Mouse (Mus musculus) CH12F3 (cell line): ENCODE results near the gene Snapc4.

Source experiments
- in situ Hi-C: fragments of 300-500 bp; cut with MboI; formaldehyde crosslinking; loops from 2 replicates; pipeline ENCODE4 v1.14.3; 2020; ENCODE audit warnings: low sequenced_read_pairs

Snapc4 gene

GRCm38 (mm10) chr2:26342044-26342443 lies 38.4 kb downstream of the Snapc4 start:
- in situ Hi-C loops, result no loop called here

GRCm38 (mm10) chr2:26341510-26341981 lies 38.9 kb downstream of the Snapc4 start:
- in situ Hi-C loops, result no loop called here

- in situ Hi-C loops, result no loop called here
Measured at GRCm38 (mm10) chr2:26339204-26339551, 41.3 kb downstream of the Snapc4 start.

DNA sequence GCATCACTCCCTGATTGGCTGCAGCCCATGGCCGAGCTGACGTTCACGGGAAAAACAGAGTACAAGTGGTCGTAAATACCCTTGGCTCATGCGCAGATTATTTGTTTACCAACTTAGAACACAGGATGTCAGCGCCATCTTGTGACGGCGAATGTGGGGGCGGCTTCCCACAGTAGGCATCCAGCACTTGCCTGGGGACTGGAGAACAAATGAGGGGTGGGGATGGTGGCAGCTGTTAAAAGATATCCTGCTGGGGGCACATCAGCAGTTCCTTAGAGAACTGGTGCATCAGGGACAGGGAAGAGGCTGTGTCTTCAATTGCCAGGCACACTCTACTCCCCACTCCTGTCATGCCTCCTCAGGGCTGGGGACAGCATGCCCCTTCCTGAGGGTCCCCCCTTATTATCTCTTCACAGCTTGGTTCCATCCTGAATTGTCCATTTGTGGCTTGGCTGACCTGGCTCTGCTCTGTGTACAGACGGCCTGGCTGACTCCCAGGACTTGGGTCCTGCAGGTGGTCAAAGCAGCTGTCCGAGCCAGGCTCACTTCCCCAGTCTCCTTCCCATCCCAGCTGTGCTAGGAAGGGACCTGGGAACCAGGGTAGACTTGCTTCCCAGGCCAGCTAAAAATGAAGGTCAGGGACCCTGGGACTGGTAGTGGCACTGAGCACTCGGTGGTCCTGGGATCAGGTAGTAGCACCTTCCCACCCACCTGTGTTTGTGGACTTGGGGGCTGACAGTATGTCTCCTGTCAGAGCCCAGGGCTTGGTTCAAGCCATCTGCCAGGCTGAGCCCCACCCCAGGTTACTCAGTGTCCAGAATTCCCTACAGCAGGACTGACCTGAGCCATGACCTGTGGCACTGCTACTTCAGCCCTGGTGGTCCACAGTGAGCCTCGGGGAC lies 41.9 kb downstream of the Snapc4 start:
- in situ Hi-C loops, result no loop called here

GRCm38 (mm10) chr2:26330702-26331101 lies 49.8 kb downstream of the Snapc4 start:
- in situ Hi-C loops, result no loop called here

- in situ Hi-C loops, result no loop called here
Measured at GRCm38 (mm10) chr2:26330056-26330468, 50.4 kb downstream of the Snapc4 start.

GRCm38 (mm10) chr2:26329402-26329801 lies 51.1 kb downstream of the Snapc4 start:
- in situ Hi-C loops, result loop anchor here (10.0 kb wide), 1 partner anchor 235 kb away; no protein-coding TSS in a partner anchor

DNA sequence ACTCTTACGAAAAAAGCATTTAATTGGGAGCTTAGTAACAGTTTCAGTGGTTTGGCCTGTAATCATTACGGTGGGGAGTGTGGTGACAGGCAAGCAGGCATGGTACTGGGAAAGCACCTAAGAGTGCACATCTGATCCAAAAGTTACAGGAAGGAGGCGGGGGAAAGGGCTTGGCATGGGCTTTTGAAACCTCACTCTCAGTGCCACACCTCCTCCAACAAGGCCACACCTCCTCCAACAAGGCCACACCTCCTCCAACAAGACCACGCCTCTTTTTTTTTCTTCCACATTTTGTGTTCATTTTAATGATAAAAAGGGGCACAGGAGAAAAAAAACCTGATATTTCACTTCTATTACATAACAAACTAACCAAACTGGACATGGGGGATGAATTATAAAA lies 52.6 kb downstream of the Snapc4 start:
- in situ Hi-C loops, result loop anchor here (10.0 kb wide), 1 partner anchor 237 kb away; no protein-coding TSS in a partner anchor

GRCm38 (mm10) chr2:26325386-26326181 lies 54.9 kb downstream of the Snapc4 start:
- in situ Hi-C loops, result loop anchor here (10.0 kb wide), 1 partner anchor 239 kb away; no protein-coding TSS in a partner anchor

- in situ Hi-C loops, result loop anchor here (10.0 kb wide), 1 partner anchor 240 kb away; no protein-coding TSS in a partner anchor
Measured at GRCm38 (mm10) chr2:26324917-26325316, 55.5 kb downstream of the Snapc4 start.

DNA sequence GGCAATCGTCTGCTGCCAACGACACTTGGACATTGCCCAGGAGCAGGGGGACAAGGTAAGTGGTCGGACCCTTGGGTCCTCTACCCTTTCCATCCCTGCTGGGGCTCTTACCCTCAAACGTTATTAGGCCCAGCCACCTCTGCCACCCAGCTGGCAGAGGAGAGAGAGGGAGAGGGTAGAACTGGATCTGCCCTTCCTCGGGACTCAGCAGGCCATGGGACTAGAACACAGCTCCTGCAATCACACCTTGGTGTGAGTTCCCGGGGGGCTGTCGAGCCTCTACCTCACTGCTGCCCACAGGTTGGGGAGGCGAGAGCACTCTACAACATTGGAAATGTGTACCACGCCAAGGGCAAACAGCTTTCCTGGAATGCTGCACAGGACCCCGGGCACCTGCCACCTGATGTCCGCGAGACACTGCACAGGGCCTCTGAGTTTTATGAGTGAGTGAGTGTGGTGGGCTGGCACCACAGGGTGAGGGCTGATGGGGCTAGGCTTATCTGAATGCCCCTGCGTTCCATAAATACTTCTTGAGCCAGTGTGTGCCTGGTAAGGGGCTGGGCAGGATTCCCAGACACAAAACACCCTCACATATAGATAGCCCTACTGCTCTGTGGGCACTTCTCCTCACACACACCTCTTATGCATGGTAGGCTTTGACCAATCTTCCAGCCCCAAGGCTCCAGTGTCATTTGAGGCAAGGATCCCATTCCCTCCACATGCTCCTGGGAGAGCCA lies 56.7 kb downstream of the Snapc4 start:
- in situ Hi-C loops, result loop anchor here (10.0 kb wide), 1 partner anchor 241 kb away; no protein-coding TSS in a partner anchor

DNA sequence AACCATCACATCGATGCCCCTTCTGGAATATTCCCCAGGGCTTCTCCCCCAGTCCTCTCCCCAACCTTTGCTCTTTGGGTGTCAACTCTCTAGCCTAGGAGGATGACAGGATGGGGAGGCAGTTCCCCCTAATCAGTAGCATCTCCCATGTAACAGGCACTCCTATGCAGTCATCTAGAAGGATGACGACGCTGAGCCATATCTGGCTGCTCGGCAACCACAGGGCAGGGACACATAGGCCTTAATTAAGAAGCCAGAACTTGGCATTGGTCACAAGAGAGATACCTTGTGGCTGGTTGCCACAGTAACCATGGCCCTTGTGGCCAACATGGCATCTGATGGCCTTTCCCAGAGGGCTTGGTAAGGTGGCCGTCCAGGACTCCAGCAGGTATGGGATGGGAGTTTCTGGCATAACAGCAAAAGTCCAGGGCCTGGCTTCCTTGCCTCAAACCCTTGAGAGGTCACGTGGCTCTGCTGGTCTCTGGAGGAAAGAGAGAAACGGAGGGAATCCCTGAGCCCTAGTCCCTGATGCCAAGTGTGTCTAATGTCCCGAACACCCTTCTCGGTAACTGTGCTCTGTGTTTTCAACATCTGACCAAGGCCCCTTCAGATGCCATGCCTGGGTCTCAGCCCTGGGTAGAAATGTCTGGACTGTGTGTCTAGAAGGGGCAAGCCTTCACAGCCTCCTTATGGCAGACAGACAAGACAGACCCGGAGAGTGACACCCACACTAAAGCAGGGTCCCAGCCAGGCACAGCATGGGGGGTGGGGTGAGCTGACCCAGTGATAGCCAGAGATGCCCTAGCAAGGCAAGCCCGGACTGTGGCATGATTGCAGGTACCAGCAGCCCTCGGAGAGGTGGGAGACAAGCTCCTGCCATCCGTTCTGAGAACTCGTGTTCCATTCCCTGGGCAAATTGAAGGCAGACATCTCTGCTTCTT lies 59.9 kb downstream of the Snapc4 start:
- in situ Hi-C loops, result loop anchor here (10.0 kb wide), 1 partner anchor 244 kb away; no protein-coding TSS in a partner anchor

DNA sequence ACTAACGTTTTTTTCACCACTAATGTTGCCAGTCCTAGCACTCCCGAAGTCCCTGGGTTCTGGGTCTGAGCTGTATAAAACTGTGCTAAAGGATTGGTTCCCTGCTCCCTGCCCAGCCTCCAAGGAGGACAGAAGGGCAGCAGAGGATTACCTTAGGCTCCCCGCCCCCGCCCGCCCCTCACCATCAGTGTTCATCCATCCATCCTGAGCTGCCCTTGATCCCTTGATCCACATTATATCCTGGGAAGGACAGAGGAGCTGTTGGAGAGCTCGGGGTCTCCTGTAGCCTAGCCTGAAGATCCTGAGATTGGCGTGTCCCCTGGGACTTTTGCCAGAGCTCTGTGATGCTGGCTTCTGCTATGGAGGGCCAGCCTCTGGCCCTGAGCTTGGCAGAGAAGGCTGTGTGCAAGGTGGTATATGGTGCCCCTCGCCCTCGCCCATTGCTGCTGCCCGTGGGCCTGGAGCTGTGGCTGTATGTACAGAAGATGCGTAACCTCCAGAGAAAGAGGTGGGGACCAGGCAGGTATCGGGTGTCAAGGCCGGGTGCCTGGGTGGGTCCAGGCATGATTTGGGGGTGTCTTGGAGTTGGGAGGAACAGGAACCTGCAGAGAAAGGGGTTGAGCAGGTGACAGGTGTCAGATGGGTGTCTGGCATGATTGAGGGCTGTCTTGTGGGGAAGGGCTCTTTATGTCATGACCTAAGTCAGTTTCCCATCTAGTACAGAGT lies 60.8 kb downstream of the Snapc4 start:
- in situ Hi-C loops, result loop anchor here (10.0 kb wide), 1 partner anchor 245 kb away; no protein-coding TSS in a partner anchor

DNA sequence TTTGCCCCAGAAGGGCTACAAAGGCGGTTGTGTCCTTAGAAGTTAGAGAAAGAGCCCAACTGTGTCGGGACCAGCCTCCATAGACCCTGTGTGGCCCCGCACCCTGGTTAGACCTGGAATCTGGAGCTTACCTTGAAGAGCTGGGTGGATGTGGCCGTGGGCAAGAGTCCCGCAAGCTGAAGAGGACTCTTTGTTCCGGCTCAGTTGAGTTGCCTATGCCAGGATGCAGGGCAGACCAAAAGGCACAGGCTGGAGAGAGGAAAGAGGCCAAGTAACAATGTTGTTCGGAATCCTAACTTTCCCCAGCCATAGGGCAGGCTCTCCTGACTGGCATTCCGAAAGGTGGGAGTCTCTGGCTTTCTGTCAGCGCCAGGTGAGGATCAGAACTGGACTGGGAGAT lies 61.3 kb downstream of the Snapc4 start:
- in situ Hi-C loops, result no loop called here

- in situ Hi-C loops, result no loop called here
Measured at GRCm38 (mm10) chr2:26317991-26318672, 62.3 kb downstream of the Snapc4 start.

- in situ Hi-C loops, result no loop called here
Measured at GRCm38 (mm10) chr2:26317371-26317770, 63.1 kb downstream of the Snapc4 start.

GRCm38 (mm10) chr2:26316576-26317246 lies 63.7 kb downstream of the Snapc4 start:
- in situ Hi-C loops, result no loop called here

- in situ Hi-C loops, result no loop called here
Measured at GRCm38 (mm10) chr2:26315925-26316311, 64.5 kb downstream of the Snapc4 start.
